Mouse (Mus musculus): ENCODE data around the gene Mustn1.

- no peak for TF ChIP-seq CTCF (IDR thresholded peaks at IDR 0.05; ENCODE audit: low read depth, low read length)
- no peak for TF ChIP-seq POLR2A (IDR thresholded peaks at IDR 0.05; ENCODE audit: insufficient read depth, low read length)
- TF ChIP-seq EP300 (IDR thresholded peaks at IDR 0.05; ENCODE audit: insufficient read depth, low read depth, low read length), result no peak
These were observed 23.7 kb upstream of the Mustn1 start for GRCm38 (mm10) chr14:30855316-30855715.
